Mouse (Mus musculus) forebrain, embryonic 14.5 days (tissue): ENCODE data around the gene Cnr2. TPM values are rescaled to one million over a fixed set of nuclear protein-coding genes. Genes with fewer than 3 reads are reported as not detected.
A peak's percentile ranks its signal among the peaks of the same experiment; 100 is the strongest.

Source experiments
- ATAC-seq: fragments of 200-750 bp; cut with Nextera tagmentation; 2 replicates; pipeline ENCODE4 v1.8.0; 2017; ENCODE audit warnings: mild to moderate bottlenecking, moderate library complexity
- DNase-seq: peaks from one replicate; pipeline ENCODE4 v3.0.0-alpha.2; 2015; ENCODE audit warnings: low spot score
- H3K27ac ChIP-seq: fragments of 300-500 bp; sonication (generic); 2 replicates; pipeline ENCODE4 v1.5.1; 2014; ENCODE audit warnings: low read depth, mild to moderate bottlenecking, control low read depth, low read length, moderate library complexity
- H3K27me3 ChIP-seq: fragments of 300-500 bp; sonication (generic); replicated peaks from 2 replicates; pipeline ENCODE4 v1.6.1; 2014; ENCODE audit warnings: low read length, control low read depth, mixed read lengths; ENCODE audit not compliant: control insufficient read depth, insufficient read depth
- H3K36me3 ChIP-seq: fragments of 300-500 bp; sonication (generic); 2 replicates; pipeline ENCODE4 v1.6.1; 2014; ENCODE audit warnings: low read length, control low read depth; ENCODE audit not compliant: control insufficient read depth, insufficient read depth
- H3K4me1 ChIP-seq: fragments of 300-500 bp; sonication (generic); 2 replicates; pipeline ENCODE4 v1.6.1; 2014; ENCODE audit warnings: antibody characterized with exemption, low read length, control low read depth; ENCODE audit not compliant: control insufficient read depth, insufficient read depth
- H3K4me2 ChIP-seq: fragments of 300-500 bp; sonication (generic); 2 replicates; pipeline ENCODE4 v1.6.1; 2014; ENCODE audit warnings: mild to moderate bottlenecking, control low read depth, low read length
- H3K4me3 ChIP-seq: fragments of 300-500 bp; sonication (generic); 2 replicates; pipeline ENCODE4 v1.5.1; 2014; ENCODE audit warnings: low read depth, low read length, control low read depth
- H3K9ac ChIP-seq: fragments of 300-500 bp; sonication (generic); 2 replicates; pipeline ENCODE4 v1.6.1; 2014; ENCODE audit warnings: mild to moderate bottlenecking, low read length, control low read depth, moderate library complexity
- H3K9me3 ChIP-seq: fragments of 300-500 bp; sonication (generic); replicated peaks from 2 replicates; pipeline ENCODE4 v1.6.1; 2016; ENCODE audit warnings: low read length, control low read depth, mixed read lengths; ENCODE audit not compliant: control insufficient read depth
- WGBS: fragments of 180-500 bp; shearing (Covaris S2); extraction: QIAGEN DNeasy Blood & Tissue Kit; methylation state at CpG from one replicate; pipeline ENCODE4 v1.1.7; 2014; 5-methylcytosine and 5-hydroxymethylcytosine counted together
- polyA plus RNA-seq: library from polyadenylated mRNA; unstranded; fragments of >200 nt; fragmentation: Nextera tagmentation; extraction: Ambion mirVana; gene quantifications from 2 replicates; pipeline ENCODE4 v1.2.1, GENCODE M21; 2014

Gene Cnr2
- 0.05 and 0.10 TPM in 2 replicates for polyA plus RNA-seq

- Histone ChIP-seq H3K27ac (no peak within 1 kb of the TSS), H3K36me3 (no peaks in the 10 kb centered on the region), H3K9ac (no peak within 1 kb of the TSS), H3K9me3 (no peaks in the 10 kb centered on the region), H3K27me3 (no peaks in the 10 kb centered on the region), H3K4me2 (no peak within 1 kb of the TSS), H3K4me3 (no peak within 1 kb of the TSS), H3K4me1 (no peaks in the 10 kb centered on the region)
- ATAC-seq: no peak
- 56% methylated on average over 8 of the region's 8 CpGs for WGBS
- DNase-seq: no peak
Observed at GRCm38 (mm10) chr4:135895071-135895571, at the start of gene Cnr2. Gene Cnr2, plus strand, starts transcription at chr4:135895394.

- H3K9ac ChIP-seq: no peak overlapping the region
- ATAC-seq (no peak), DNase-seq (no peak)
- H3K4me3 ChIP-seq: no peak overlapping the region
- WGBS: 67% methylated on average over 5 of the region's 5 CpGs
- no peak overlapping the region for H3K27ac ChIP-seq
- H3K4me2 ChIP-seq: no peak overlapping the region
- no peaks in the 10 kb centered on the region for H3K9me3 ChIP-seq
- H3K36me3 ChIP-seq: no peaks in the 10 kb centered on the region
- no peaks in the 10 kb centered on the region for H3K27me3 ChIP-seq
- peaks cover 11% of the 10 kb centered on the region for H3K4me1 ChIP-seq
Observed at GRCm38 (mm10) chr4:135847581-135847980, 47.6 kb upstream of the Cnr2 start.

DNA sequence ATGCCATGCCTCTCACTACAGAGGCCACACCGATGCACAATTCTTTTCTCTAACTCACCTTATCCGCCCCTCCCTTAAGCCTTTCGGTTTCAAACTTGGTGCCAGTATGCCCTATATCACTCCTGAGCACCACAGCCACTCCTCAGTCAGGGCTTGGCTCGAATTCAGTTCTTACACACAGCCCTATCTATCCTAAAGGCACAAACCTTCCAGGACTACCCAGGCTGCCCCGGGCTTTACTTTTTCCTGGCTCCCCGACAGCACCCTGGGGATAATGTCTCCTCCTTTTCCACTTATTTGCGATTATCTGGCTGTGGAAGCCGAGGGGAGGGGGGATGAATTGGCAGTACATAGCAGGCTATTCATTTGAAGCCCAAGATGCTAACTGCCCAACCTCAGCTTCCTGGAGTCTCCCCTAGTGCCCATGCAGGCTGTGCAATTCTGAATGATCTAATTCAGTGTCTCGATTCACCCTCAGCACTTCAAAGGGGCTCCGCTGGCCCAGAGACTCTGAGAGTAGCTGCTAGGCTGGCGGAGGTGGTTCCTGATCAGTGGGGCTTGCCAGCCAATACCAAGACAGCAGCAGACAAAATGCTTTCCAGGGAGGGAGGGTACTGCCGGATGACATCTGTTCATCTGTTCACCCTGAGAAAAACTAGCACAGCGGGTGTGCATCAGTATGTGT, 44.6 kb upstream of the Cnr2 start:
- peak overlapping the region; percentile 38 for H3K4me2 ChIP-seq
- peak overlapping the region; percentile 40 for H3K9ac ChIP-seq

DNA sequence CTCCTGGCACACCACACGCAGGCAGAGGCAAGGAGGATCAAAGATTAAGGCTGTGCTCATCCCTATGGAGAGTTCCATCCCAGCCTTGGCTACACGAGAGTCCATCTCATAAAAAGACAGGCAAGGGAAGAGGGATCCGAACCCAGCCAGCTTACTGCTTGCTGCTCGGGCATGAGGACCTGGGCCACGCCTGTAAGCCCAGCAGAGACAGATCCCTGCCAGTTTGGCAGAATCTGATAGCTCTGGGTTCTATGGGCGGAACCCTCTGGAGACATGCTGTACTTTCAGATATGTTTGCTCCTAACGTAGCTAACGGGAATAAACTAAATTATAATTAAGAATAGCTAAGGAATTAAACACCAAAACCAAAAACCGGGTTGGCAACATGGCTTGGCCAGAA, 43.3 kb upstream of the Cnr2 start:
- Histone ChIP-seq H3K27me3 (no peaks in the 10 kb centered on the region), H3K9me3 (no peaks in the 10 kb centered on the region), H3K27ac (no peak overlapping the region), H3K4me3 (no peak overlapping the region), H3K36me3 (no peaks in the 10 kb centered on the region), H3K4me1 (peaks cover 18% of the 10 kb centered on the region), H3K9ac (no peak overlapping the region), H3K4me2 (no peak overlapping the region)
- DNase-seq (no peak), ATAC-seq (no peak)
- WGBS: 81% methylated on average over 9 of the region's 9 CpGs

More for the DNA sequence above, 44.6 kb upstream of the Cnr2 start:
- ATAC-seq (peak; percentile 64), DNase-seq (peak; percentile 93)
- 23% methylated on average over 13 of the region's 13 CpGs for WGBS
- Histone ChIP-seq H3K4me3 (no peak overlapping the region), H3K36me3 (no peaks in the 10 kb centered on the region), H3K27me3 (no peaks in the 10 kb centered on the region), H3K27ac (peak overlapping the region; percentile 86), H3K9me3 (no peaks in the 10 kb centered on the region), H3K4me1 (peaks cover 18% of the 10 kb centered on the region)

GRCm38 (mm10) chr4:135853987-135854546, 41.1 kb upstream of the Cnr2 start:
- Histone ChIP-seq H3K4me1 (peaks cover 30% of the 10 kb centered on the region), H3K9me3 (no peaks in the 10 kb centered on the region), H3K9ac (no peak overlapping the region), H3K4me3 (no peak overlapping the region), H3K36me3 (no peaks in the 10 kb centered on the region), H3K27ac (peak overlapping the region; percentile 99), H3K4me2 (peak overlapping the region; percentile 65), H3K27me3 (no peaks in the 10 kb centered on the region)
- WGBS: 82% methylated on average over 14 of the region's 14 CpGs
- DNase-seq (peak; percentile 67), ATAC-seq (no peak)

- Histone ChIP-seq H3K4me1 (peaks cover 30% of the 10 kb centered on the region), H3K4me2 (peak overlapping the region; percentile 65), H3K36me3 (no peaks in the 10 kb centered on the region), H3K27ac (peak overlapping the region; percentile 99), H3K9ac (peak overlapping the region; percentile 78), H3K4me3 (peak overlapping the region; percentile 94; the same call in 1 of the 2 replicates), H3K9me3 (no peaks in the 10 kb centered on the region), H3K27me3 (no peaks in the 10 kb centered on the region)
- 69% methylated on average over 11 of the region's 11 CpGs for WGBS
- DNase-seq (no peak), ATAC-seq (no peak)
Observed at GRCm38 (mm10) chr4:135854630-135855029, 40.6 kb upstream of the Cnr2 start.

- H3K27ac ChIP-seq: peak overlapping the region; percentile 99
- 3% methylated on average over 6 of the region's 6 CpGs for WGBS
- no peaks in the 10 kb centered on the region for H3K36me3 ChIP-seq
- H3K4me2 ChIP-seq: peak overlapping the region; percentile 65
- peak; percentile 27; the same call in 1 of the 2 replicates for ATAC-seq
- peak; percentile 75 for DNase-seq
- no peaks in the 10 kb centered on the region for H3K27me3 ChIP-seq
- no peaks in the 10 kb centered on the region for H3K9me3 ChIP-seq
- peaks cover 27% of the 10 kb centered on the region for H3K4me1 ChIP-seq
- peak overlapping the region; percentile 78 for H3K9ac ChIP-seq
- H3K4me3 ChIP-seq: peak overlapping the region; percentile 94
Observed at GRCm38 (mm10) chr4:135855080-135855479, 40.1 kb upstream of the Cnr2 start.

DNA sequence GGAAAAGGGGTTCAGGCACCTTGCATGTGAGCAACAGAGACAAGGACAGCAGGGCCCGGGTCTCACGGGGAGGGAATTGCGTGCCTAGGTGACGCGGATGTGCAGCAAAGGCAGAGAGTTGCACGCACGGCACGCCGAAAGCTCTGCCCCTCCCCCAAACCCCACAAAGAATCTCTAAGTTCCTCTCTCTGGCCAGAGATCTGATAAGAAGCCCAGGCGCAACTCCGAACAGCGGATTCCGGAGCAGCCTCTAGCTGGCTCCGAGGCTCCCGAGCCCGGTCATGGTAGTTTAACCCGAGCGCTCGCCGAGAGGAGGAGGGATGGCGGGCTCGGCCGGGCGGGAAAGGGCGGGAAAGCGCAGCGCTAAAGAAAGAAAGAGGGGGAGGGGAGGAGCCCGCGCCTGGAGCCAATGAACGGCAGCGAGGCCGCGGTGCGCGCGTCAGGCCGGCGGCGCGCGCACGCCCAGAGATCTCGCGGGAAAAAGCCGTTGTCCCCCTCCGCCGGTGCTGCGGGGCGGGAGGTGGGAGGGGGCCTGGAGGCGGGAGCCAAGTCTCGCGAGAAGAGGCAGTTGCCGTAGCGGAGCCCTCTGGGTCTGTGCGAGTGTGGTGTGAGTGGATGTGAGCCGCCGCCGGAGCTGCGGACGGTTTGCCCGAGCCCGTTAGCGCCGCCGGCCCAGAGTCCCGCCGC, 39.5 kb upstream of the Cnr2 start, which contains the start of gene Srsf10:
TSS of gene Srsf10 (plus strand) at position 212 of the 687 bp plus-strand sequence.
- DNase-seq (peak; percentile 99), ATAC-seq (peak; percentile 96)
- no peaks in the 10 kb centered on the region for H3K9me3 ChIP-seq
- H3K36me3 ChIP-seq: no peaks in the 10 kb centered on the region
- H3K27ac ChIP-seq: peak within 1 kb of the TSS; percentile 99
- peak within 1 kb of the TSS; percentile 65 for H3K4me2 ChIP-seq
- no peaks in the 10 kb centered on the region for H3K27me3 ChIP-seq
- peak within 1 kb of the TSS; percentile 94 for H3K4me3 ChIP-seq
- H3K9ac ChIP-seq: peak within 1 kb of the TSS; percentile 89
- peaks cover 24% of the 10 kb centered on the region for H3K4me1 ChIP-seq
- WGBS: under 1% methylated on average over 53 of the region's 67 CpGs
